Mouse (Mus musculus): ENCODE data around the gene Col23a1.

- TF ChIP-seq POLR2A (IDR thresholded peaks at IDR 0.05; ENCODE audit: low read depth, low read length) (no peak), CTCF (conservative IDR thresholded peaks at IDR 0.05; ENCODE audit: insufficient read depth, insufficient read length, low read depth, low read length) (no peak)
Observed at GRCm38 (mm10) chr11:51543487-51544050, 253.8 kb downstream of the Col23a1 start.

All from kidney, adult 2 months (tissue).